Mouse (Mus musculus): ENCODE measurements around the gene Zfp960. TPM values are rescaled to one million over a fixed set of nuclear protein-coding genes. Genes with fewer than 3 reads are reported as not detected.

The Zfp960 gene
- polyA plus RNA-seq (2014; fragmentation: Illumina TruSeq; extraction: RNeasy Lipid Tissue Mini Kit (QIAGEN cat#74804)) = 53.2 TPM

GRCm38 (mm10) chr17:17063628-17064494 is at the start of gene Zfp960:
Gene Zfp960, plus strand, starts transcription at chr17:17064113.

GRCm38 (mm10) chr17:17120830-17121502 is 57.1 kb downstream of the Zfp960 start, which contains the start of gene Zfp97:
Gene Zfp97, plus strand, starts transcription at chr17:17121415.

Other genes starting within 250 kb of the Zfp960 start
- 53.4 TPM for gene Zfp97, start 57.3 kb downstream of the Zfp960 start, polyA plus RNA-seq (2014; fragmentation: Illumina TruSeq; extraction: RNeasy Lipid Tissue Mini Kit (QIAGEN cat#74804))

Data from ovary, adult 10 weeks (tissue).